Mouse (Mus musculus) lung, postnatal 4 days (tissue): ENCODE data around the gene Nlgn1.

Source experiments
- DNase-seq, 2 experiments: peaks; one replicate each; pipeline ENCODE4 v3.0.0; 2021

The Nlgn1 gene

GRCm38 (mm10) chr3:26332400-26333238 lies at the start of gene Nlgn1:
Gene Nlgn1, minus strand, starts transcription at chr3:26332460.
- no peak for DNase-seq

GRCm38 (mm10) chr3:26378272-26378671 lies 46.0 kb upstream of the Nlgn1 start:
- DNase-seq = no peak

GRCm38 (mm10) chr3:26355082-26355481 lies 22.8 kb upstream of the Nlgn1 start:
- no peak for DNase-seq

GRCm38 (mm10) chr3:26354483-26355030 lies 22.3 kb upstream of the Nlgn1 start:
- no peak for DNase-seq

- no peak for DNase-seq
Measured at GRCm38 (mm10) chr3:26337495-26337894, 5.2 kb upstream of the Nlgn1 start.

- no peak for DNase-seq
Measured at GRCm38 (mm10) chr3:26333239-26333811, 1.1 kb upstream of the Nlgn1 start.

- DNase-seq = peak; percentile 5 to 29
Measured at GRCm38 (mm10) chr3:26331177-26332061, 841 bp downstream of the Nlgn1 start.

- no peak for DNase-seq
Measured at GRCm38 (mm10) chr3:26330863-26331176, 1.4 kb downstream of the Nlgn1 start.

- DNase-seq = no peak
Measured at GRCm38 (mm10) chr3:26330019-26330418, 2.2 kb downstream of the Nlgn1 start.

- DNase-seq = no peak
Measured at GRCm38 (mm10) chr3:26324510-26324909, 7.8 kb downstream of the Nlgn1 start.

GRCm38 (mm10) chr3:26317397-26317796 lies 14.9 kb downstream of the Nlgn1 start:
- DNase-seq = no peak

GRCm38 (mm10) chr3:26297869-26298268 lies 34.4 kb downstream of the Nlgn1 start:
- no peak for DNase-seq

GRCm38 (mm10) chr3:26270894-26271795 lies 61.1 kb downstream of the Nlgn1 start:
- DNase-seq = no peak

- no peak for DNase-seq
Measured at GRCm38 (mm10) chr3:26246564-26246963, 85.7 kb downstream of the Nlgn1 start.

GRCm38 (mm10) chr3:26243274-26243673 lies 89.0 kb downstream of the Nlgn1 start:
- no peak for DNase-seq

GRCm38 (mm10) chr3:26230006-26230405 lies 102.3 kb downstream of the Nlgn1 start:
- DNase-seq = no peak

- DNase-seq = no peak
Measured at GRCm38 (mm10) chr3:26228827-26229226, 103.4 kb downstream of the Nlgn1 start.

- DNase-seq = no peak
Measured at GRCm38 (mm10) chr3:26228172-26228781, 104.0 kb downstream of the Nlgn1 start.

- no peak for DNase-seq
Measured at GRCm38 (mm10) chr3:26223500-26223899, 108.8 kb downstream of the Nlgn1 start.

GRCm38 (mm10) chr3:26216231-26216630 lies 116.0 kb downstream of the Nlgn1 start:
- no peak for DNase-seq

- DNase-seq = no peak
Measured at GRCm38 (mm10) chr3:26202702-26203101, 129.6 kb downstream of the Nlgn1 start.

- no peak for DNase-seq
Measured at GRCm38 (mm10) chr3:26201410-26201809, 130.8 kb downstream of the Nlgn1 start.
